Comparison of ENCODE assay signal across 8 mouse cellular contexts in the genomic region with DNA sequence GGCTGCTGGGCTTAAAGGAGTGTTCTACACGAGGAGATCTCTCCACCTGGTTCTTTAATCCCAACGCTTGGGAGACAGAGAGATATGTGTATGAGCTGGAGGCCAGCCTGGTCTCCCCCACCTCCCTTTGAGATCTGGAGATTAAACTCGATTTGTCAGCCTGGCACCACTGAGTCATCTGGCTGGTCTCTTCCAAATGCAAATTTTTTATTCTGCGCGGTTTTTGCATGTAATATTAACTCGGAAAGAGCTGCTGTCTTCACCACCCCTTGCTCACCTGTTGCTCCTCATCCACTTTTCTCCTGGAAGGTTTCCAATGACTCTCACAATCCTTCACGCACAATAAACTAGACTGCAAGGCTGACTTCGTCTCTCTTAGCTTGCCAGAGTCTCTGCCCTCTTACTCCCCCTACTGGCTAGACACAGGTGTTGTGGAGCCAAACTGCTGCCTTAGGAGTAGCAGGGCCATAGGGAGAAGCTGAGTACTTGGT. TPM values are rescaled to one million over a fixed set of nuclear protein-coding genes. Genes with fewer than 3 reads are reported as not detected.
DNase-seq lines count a peak whose midpoint lies in the region; ATAC-seq and TF ChIP-seq lines count a peak whose summit lies in the region.

A gene (minus strand): TSS at position 331 of the 491 bp plus-strand sequence.

- DNase-seq in urinary bladder, adult 2 months (ENCODE audit: low spot score) = no peak
- no peak for DNase-seq in urinary bladder, adult 18-20 months (ENCODE audit: low spot score in 2 of 2)
- peak; percentile 74 for DNase-seq in cerebellum, adult 9-11 months
- DNase-seq in gastrocnemius, adult 18-20 months (ENCODE audit: low spot score) = peak; percentile 70
- peak; percentile 92 for DNase-seq in hindbrain, postnatal 0 days (ENCODE audit: low spot score)
- peak; percentile 50 to 71 for DNase-seq in left cerebral cortex, postnatal 25 days (ENCODE audit: low spot score in 2 of 2)
- peak; percentile 64 to 65 for DNase-seq in spleen, adult 2 months (ENCODE audit: low read depth in 1 of 2, low spot score in 2 of 2)

- H3K4me2 ChIP-seq in hindbrain, postnatal 0 days (ENCODE audit: low read depth, low read length) = peak within 1 kb of the TSS; percentile 41

- no peaks in the 10 kb centered on the region for H3K4me1 ChIP-seq in hindbrain, postnatal 0 days (ENCODE audit: insufficient read depth, low read length)
- H3K4me1 ChIP-seq in spleen, adult 2 months (ENCODE audit: control insufficient read depth, insufficient read depth, insufficient read length) = no peaks in the 10 kb centered on the region; the same call in 1 of the 2 replicates

- H3K27ac ChIP-seq in hindbrain, postnatal 0 days = no peak within 1 kb of the TSS; the same call in 1 of the 2 replicates
- no peak within 1 kb of the TSS for H3K27ac ChIP-seq in spleen, adult 2 months (ENCODE audit: insufficient read depth, low read length)

- intact Hi-C loops in left cerebral cortex, postnatal 25 days (cut with DNase I) = loop anchor here (1.0 kb wide), 1 partner anchor 17 kb away; no protein-coding TSS in a partner anchor

- no peaks in the 10 kb centered on the region for H3K36me3 ChIP-seq in hindbrain, postnatal 0 days (ENCODE audit: insufficient read depth, low read length)
- no peaks in the 10 kb centered on the region for H3K36me3 ChIP-seq in spleen, adult 2 months (ENCODE audit: control insufficient read depth, insufficient read depth, low read length)

- no peak for TF ChIP-seq POLR2A in spleen, adult 2 months (IDR thresholded peaks at IDR 0.05; ENCODE audit: low read depth, low read length)

- H3K4me3 ChIP-seq in hindbrain, postnatal 0 days (ENCODE audit: low read length) = no peak within 1 kb of the TSS
- no peak within 1 kb of the TSS for H3K4me3 ChIP-seq in spleen, adult 2 months (ENCODE audit: extremely low read depth, insufficient read depth, insufficient read length)

- H3K9me3 ChIP-seq in hindbrain, postnatal 0 days (ENCODE audit: low read length) = no peaks in the 10 kb centered on the region

- 0 out of 2 replicates have a peak, but pooled peaks have one; percentile 50 for ATAC-seq in hindbrain, postnatal 0 days
- ATAC-seq in megakaryocyte-erythroid progenitor cell, adult 5-6 weeks (replicated peaks; ENCODE audit: low FRiP score, low TSS enrichment, poor library complexity, severe bottlenecking) = peak; percentile 66

- 4% methylated on average over 8 of the region's 8 CpGs for WGBS in hindbrain, postnatal 0 days
- 12% methylated on average over 8 of the region's 8 CpGs for WGBS in spleen, adult 2 months

- no peak within 1 kb of the TSS for H3K9ac ChIP-seq in hindbrain, postnatal 0 days (replicated peaks; ENCODE audit: low read length)

- H3K27me3 ChIP-seq in hindbrain, postnatal 0 days (ENCODE audit: insufficient read depth, low read length) = no peaks in the 10 kb centered on the region
- no peaks in the 10 kb centered on the region for H3K27me3 ChIP-seq in spleen, adult 2 months (ENCODE audit: control insufficient read depth, insufficient read depth, low read length)

- peak; percentile 92 for TF ChIP-seq CTCF in hindbrain, postnatal 0 days (IDR thresholded peaks at IDR 0.05; ENCODE audit: low read depth)
- peak; percentile 79; the same call in 1 of the 2 replicates for TF ChIP-seq CTCF in spleen, adult 2 months (IDR thresholded peaks at IDR 0.05; ENCODE audit: extremely low read depth, insufficient read depth, insufficient read length, insufficient replicate concordance)

RNA-seq across cellular contexts. Expression of the gene that starts here (rescaled TPM):
- polyA plus RNA-seq in urinary bladder, adult 2 months (2012; rRNA removed) = 449 and 545 TPM in 2 replicates
- total RNA-seq in gastrocnemius, adult 18-20 months (2021) = 100 to 1,000 TPM; 198 to 205 TPM
- total RNA-seq in hindbrain, postnatal 0 days (2014; rRNA removed) = 289 and 322 TPM in 2 replicates
- polyA plus RNA-seq in hindbrain, postnatal 0 days (2015; fragmentation: Nextera tagmentation; extraction: Ambion mirVana) = 83.8 and 84.6 TPM in 2 replicates
- 100 to 1,000 TPM; 180 to 183 TPM for total RNA-seq in left cerebral cortex, postnatal 25 days (2021)
- 148 and 186 TPM in 2 replicates for total RNA-seq in megakaryocyte-erythroid progenitor cell, adult 5-6 weeks (2014; fragmentation: Nextera tagmentation)
- 123 and 126 TPM in 2 replicates for total RNA-seq in megakaryocyte-erythroid progenitor cell, adult 5-6 weeks (2017)
- 414 and 469 TPM in 2 replicates for polyA plus RNA-seq in spleen, adult 2 months (2012; rRNA removed)

Comparison
In these comparisons a context has a peak if more than half of its experiments do, and no peak if none do; other contexts are left out.
1. DNase-seq: peak in cerebellum, adult 9-11 months (single experiment), gastrocnemius, adult 18-20 months (single experiment), hindbrain, postnatal 0 days (single experiment), left cerebral cortex, postnatal 25 days (2 of 2) and spleen, adult 2 months (2 of 2); none in urinary bladder, adult 2 months (single experiment) and urinary bladder, adult 18-20 months (0 of 2).